Mouse (Mus musculus): ENCODE results near the gene Gm20388. TPM values are rescaled to one million over a fixed set of nuclear protein-coding genes. Genes with fewer than 3 reads are reported as not detected.
"Not testable (repeated sequence)": the region's sequence is repeated elsewhere in the genome, so short reads cannot be mapped to it uniquely, and the experiment has no call there.

The Gm20388 gene
- total RNA-seq, 2 experiments from 2014 or later, result 1.3 to 8.5 TPM

DNA sequence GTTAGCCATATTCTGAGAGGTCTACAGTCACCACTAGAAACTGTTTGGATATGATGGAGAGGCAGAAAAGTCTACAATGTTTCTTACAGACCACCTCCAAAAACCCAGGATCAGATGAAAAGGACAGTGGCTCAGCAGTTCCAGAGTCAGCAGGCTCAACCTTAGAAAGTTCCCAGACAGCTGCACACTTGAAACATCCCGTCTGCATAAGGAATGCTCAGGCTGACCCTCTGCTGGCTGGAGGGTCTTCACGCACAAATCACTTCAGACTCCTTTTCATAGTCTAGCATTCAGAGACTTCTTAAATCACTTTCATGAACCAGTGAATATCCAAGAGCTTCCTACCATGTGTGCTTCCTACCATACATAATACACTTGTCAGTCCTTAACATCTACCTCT, 3081.7 kb downstream of the Gm20388 start:
- no peak for DNase-seq (ENCODE audit: low spot score in 2 of 2)

DNA sequence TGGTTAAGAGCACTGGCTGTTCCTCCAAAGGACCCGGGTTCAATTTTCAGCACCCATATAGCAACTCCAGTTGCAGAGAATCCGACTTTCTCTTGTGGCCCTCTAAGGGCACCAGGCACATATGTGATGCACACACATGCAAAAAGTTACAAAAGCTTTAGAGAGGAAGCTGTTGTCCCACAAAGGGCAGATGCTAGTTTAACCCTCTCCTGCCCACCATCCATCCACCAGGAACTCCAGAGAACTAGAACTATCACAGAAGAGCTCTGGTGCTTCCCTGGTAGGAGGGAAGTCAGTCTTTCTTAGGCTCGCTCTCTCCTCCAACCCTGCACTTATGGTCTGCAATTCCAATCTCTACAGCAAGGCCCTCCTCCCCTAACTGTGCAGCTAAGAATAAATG, 3082.4 kb downstream of the Gm20388 start:
- DNase-seq (ENCODE audit: low spot score in 2 of 2), result no peak

DNA sequence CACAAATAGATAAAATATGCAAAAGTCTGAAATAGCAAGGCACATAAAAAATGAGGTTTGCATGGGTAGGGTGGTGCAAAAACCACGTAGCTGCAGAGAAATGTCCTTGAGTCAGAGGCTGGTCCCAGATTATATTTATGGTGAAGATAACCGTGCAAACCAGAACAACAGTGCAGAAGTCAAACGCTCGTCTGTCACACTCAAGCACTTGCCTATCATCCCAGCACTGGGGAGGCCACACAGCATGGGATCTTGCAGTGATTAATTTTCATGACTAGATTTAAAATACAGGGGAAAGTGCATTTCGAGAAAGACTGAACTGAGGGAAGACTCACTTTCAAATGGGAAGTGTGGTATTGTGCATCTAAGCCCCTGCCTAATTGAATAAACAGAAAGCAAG, 3083.1 kb downstream of the Gm20388 start:
- DNase-seq (ENCODE audit: low spot score in 2 of 2), result no peak

DNA sequence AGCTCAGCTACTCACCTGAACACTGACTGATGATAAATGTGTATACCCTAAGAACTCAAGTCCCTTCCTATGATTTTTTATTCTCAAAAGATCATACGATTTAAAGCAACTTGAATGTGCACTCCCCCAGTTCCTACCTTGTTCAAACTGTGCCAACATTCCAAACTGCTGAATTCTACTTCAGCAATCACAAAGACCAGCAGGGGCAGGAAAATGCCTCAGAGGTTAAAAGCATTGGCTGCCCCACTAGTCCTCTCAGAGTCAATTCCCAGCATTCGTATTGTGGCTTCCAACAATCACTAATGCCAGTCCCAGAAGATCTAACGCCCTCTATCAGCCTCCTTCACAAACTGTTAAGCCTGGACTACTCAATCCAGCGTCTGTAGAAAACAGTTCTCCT, 3087.3 kb downstream of the Gm20388 start:
- no peak for DNase-seq (ENCODE audit: low spot score in 2 of 2)

DNA sequence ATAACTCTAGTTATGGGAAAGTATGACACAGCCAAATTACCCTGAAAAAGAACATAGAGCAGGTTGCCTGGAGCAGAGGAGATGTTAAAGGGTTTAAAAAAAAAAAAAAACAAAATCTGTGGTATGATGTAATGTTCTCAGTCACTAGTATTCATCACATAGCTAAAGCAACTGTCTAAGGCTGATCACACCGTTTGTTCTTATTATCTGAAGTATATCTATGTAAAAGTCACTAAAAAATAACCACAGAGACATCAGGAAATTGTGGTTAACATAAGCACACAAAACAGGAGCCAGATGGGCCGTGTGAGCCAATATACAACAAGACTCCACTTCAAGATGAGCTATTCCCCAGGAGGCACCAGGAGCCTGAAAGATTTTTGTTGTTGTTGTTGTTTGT, 3089.7 kb downstream of the Gm20388 start:
- DNase-seq (ENCODE audit: low spot score in 2 of 2), result no peak

DNA sequence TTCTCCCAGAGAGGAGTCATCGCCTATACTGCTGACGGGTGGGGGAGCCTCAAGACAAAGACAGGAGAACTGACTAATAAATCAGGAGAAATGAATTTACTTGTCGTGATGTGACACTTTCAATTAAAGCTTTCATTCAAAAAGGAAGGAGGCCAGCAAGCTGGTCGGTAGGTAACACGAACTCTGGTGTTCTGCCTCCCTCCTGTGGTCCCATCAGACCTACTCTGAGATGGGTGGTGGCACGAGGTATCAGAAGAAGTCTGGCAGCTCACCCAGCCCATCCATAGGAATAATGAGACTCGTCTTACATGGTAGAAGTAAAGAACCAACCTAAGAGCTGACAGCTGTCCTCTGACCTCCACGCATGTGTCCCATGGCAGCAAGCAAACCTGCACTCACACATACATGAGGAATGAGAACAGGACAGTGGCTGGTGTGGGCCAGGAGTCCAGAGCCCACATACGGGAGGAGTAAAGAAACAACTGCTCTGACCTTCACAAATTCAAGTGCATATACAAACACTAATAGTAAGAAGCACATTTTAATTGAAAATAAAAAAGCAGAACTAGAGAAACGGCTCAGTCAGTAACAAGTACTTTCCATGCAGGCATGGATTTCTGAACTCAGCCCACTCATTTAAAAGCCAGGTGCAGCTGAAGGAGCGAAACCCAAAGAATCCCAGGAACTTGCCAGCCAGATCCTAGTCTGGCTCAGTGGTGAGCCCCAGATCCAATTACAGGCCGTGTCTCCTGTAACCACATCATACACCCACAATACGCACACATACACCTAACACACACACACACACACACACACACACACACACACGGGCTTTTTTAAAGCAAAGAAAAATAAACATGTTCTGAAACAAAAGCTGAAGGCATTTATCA, 3093.6 kb downstream of the Gm20388 start:
- DNase-seq (ENCODE audit: low spot score in 2 of 2), result no peak

DNA sequence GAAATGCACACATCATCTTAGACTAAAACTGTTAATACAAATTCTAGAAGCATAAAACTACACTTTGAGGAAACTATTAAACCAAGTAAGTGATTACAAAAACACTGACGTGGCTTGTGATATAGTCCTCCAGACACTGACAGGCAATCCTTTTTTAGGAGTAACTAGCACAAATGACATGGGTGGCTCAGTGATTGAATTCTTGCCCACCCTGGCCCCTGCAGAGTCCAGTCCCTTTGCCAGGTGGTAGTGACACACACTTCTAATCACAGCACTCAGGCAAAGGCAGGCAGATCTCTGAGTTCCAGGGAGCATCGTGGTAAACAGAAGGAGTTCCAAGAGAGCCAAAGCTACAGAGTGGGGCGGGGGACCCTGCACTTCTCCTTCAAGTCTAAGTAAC, 3094.7 kb downstream of the Gm20388 start:
- no peak for DNase-seq (ENCODE audit: low spot score in 2 of 2)

DNA sequence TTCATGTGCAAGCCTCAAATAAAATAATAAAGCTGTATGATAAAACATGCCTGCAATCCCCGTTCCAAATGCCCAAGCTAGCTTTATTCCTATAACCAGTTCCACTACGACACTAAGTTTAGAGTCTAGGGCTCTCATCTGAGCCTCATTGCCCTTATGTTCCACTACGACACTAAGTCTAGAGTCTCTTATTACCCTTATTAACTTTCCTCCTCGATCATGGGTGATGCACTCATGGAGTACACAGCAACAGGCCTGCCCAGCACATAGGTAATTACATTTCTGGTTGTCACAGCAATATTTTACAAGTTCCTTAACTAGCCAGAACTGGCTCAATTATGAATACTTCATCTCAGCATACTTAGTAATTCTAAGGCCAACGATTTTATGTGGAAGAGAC, 3095.2 kb downstream of the Gm20388 start:
- DNase-seq (ENCODE audit: low spot score in 2 of 2), result no peak

DNA sequence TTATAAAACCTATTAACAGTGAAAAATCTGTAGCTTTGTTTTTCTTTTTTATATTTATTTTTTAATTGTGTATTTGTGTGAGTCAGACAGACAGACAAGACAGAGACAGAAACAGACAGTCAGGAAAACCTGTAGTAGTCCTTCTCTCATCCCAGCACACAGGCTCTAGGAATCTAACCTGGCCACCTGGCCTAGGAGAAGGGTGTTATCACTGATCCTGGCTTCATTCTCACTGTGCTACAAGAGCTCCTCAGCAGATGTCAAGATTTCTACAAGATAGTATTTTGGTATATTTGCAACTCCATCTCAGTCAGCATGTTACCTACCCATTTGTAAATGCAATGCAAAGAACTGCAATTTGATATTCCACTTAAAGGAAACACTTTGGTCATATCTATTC, 3100.7 kb downstream of the Gm20388 start:
- no peak for DNase-seq (ENCODE audit: low spot score in 2 of 2)

DNA sequence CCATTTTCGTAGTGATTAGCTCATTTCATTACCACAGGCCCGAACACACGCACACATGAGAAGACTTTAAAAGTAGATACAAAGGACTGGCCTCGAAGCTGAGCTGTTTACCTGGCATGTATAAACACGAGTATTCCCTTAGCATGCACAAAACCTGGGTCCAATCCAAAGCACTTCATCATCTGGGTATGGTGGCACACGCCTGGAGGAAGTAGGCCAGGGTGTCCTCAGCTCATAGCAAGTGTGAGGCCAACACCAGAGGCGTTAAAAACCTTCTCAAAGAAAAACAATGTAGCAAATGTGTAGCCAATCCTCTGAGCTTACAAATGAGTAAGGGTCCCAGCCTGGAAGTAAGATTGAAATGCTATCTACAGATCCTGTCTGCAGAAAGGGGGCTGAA, 3103.8 kb downstream of the Gm20388 start:
- no peak for DNase-seq (ENCODE audit: low spot score in 2 of 2)

DNA sequence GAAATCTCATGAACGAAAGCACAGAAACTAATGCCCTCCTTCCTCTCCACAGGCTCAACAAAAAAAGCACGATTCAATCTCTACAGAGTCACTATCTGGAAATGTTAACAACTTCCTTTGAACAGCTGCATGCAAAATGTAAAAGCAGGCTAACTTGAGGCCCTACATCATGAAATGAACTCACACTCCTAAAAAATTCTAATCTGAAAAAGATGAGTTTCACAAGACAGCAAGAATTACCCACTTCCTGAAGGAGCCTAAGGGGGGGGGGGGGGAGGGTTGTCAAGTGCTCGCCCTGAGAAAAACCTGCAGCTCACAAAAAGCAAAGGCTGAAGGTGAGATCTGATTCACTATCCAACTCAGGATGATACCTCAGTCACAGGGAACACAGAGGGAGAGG, 3104.4 kb downstream of the Gm20388 start:
- DNase-seq (ENCODE audit: low spot score in 2 of 2), result no peak

DNA sequence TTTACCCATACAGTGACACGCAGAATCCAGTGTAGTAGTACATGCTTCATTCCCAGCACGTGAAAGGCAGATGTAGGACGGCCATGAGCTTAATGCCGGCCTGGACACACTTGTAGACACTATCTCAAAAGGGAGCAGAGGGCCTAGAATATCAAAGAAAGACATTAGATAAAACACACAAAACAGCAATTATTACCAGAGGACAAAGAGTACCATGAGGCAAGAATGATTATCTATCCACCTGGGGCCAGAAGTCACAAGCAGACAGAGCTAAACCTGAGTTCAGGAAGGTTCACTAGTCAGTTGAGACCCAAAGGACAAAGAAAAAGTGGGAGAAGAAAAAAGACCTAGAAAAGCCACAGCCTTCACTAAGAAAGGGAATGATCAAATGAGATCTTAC, 3106.5 kb downstream of the Gm20388 start:
- no peak for DNase-seq (ENCODE audit: low spot score in 2 of 2)

DNA sequence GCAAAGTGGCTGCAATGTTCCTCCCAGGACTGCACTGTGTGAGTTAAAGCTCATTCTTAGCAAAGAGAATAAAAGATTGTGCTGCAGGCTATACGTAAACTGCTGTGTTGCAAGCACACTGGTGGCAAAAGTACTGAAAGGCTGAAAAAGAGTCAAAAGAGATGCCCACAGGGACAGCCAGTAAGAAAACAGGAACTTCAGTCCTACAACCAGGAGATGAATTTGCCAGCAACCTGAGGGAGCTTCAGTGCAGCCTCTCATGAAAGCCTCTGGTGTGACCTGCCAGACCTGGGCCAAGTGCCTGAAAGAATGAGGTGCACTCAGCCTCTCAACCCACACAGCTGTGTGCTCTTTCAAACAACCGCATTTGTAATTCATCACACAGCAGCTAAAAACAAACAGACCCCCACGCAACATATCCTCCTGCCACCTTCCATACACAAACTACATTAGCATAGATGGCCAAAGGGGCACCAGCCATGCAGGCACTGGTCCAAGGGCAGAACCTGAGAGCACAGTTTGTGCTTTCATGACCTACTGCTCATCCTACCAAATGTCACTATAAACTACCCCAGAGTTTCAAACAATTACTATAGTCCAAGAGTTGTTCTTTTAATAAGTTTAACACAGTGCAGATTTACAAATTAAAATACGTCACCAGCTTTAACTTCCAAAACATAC, 3108.0 kb downstream of the Gm20388 start:
- no peak for DNase-seq (ENCODE audit: low spot score in 2 of 2)

DNA sequence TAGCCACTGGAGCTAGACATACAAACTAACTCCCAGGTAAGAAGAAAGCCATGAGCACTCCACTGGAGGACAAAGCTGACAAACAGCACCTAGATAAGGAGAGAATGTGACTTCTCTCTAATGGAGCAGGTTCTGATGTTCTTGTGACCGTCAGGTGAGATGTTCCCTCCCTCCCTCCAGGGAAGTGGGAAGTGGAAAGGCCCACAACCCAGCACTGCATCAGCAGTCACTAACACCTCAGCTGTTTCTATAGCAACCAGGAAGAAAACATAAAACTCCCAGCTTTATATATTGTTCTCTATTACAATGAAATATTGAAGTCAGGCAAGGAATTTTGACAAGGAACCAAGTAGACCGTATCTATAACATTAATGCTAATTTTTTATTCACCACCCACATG, 3109.4 kb downstream of the Gm20388 start:
- no peak for DNase-seq (ENCODE audit: low spot score in 2 of 2)

DNA sequence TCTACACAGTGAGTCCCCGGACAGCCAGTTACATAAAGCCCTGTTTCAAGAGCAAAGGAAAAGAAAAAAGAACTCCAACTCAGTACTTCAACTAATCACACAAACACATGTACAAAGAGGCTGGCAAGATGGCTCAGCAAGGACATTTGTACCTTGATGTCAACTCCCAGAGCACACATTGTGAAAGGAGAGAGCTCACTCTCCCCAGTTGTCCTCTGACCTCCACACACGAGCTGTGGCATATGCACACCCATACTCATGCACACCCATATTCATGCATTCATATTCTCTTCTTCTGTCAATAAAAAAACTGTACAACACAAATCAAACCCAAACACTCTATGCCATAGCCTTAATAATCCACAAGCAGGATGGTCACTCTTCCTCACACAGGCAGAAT, 3110.2 kb downstream of the Gm20388 start:
- DNase-seq (ENCODE audit: low spot score in 2 of 2), result no peak

DNA sequence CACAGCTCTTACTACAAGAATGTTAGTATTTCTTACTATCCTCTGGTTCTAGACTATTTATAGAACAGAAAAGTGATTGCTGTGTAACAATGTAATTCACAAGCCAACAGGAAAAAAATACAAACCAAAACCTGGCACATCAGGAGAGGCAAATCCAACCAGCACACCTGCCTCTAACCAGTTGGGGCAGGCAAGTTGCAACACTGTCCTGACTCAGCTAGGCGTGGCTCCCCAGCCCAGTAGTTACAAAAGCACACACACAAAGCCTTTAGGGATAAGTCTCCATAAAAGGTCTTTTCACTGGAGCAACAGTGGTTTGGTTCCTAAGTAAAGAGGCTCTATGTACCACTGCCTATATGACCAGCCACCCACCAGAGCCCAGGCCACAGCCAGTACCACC, 3110.6 kb downstream of the Gm20388 start:
- DNase-seq (ENCODE audit: low spot score in 2 of 2), result no peak

DNA sequence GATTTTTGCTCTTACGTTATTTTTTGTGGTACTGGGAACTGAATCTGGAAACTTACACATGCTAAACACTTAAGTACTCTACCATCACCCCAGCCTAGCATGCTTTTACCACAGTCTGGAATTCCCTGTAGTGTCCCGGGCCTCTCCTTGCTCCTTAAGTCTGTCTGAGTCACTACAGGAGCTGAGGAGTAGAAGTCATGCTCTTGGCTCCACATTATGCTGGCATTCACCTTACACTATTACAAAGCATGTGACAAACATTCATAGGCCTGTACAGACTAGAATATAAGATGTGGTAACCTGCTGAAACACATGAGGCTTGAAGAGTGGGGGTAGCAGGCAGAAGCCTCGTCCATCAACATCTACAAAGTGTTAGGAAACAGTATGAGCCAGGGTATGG, 3112.1 kb downstream of the Gm20388 start:
- no peak for DNase-seq (ENCODE audit: low spot score in 2 of 2)

DNA sequence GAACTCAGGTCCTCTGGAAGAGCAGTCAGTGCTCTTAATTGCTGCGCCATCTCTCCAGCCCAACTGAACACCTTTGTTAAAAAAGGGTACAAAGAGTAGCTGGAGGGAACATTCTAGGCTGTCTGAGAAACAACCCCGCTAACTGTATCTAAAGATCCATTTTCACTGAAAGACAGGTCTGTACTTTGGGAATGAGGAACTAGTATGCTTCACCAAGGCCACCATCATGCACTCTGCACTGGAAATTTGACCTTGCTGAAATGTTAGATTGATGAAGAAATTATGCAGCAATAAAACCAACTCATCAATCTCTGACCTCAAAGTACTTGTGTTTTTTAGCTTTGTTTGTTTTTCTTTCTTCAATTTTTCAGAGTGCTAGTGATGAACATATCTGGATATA, 3113.6 kb downstream of the Gm20388 start:
- DNase-seq (ENCODE audit: low spot score in 2 of 2), result no peak

DNA sequence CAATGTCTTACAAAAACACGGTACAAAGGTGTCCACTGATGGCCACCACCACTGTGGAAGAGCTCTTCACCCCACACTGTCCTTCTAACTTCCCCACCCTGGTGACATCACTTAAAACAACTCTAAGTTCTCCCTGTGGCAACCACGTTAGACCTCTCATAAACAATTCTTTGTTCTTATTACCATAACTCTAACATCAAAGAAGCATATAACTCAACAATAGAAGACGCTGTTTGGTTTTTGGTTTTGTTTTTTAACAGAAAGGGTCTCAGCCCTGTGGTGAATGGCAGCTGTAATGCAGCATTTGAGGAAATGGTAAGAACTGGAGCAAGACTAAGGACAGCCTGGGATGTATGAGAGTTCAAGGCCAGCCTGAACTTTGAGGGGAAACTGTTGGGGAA, 3115.3 kb downstream of the Gm20388 start:
- no peak for DNase-seq (ENCODE audit: low spot score in 2 of 2)

DNA sequence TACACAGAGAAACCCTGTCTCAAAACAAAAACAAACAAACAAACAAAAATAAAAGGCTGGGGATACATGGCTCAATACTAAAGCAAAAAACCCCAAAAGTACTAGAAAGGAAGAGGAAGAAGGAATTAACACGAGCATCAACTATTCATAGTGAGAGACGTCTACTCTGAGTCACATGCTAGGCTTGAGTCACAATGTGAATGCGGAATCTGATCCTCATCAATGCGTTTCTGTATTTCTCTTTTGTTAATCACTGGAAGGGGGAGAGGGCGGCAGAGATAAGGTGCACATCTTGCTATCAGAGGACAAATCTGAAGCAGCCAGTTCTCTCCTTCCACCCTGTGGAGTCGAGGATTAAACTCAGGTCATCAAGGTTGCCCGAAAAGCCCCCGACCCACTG, 3117.1 kb downstream of the Gm20388 start:
- no peak for DNase-seq (ENCODE audit: low spot score in 2 of 2)

DNA sequence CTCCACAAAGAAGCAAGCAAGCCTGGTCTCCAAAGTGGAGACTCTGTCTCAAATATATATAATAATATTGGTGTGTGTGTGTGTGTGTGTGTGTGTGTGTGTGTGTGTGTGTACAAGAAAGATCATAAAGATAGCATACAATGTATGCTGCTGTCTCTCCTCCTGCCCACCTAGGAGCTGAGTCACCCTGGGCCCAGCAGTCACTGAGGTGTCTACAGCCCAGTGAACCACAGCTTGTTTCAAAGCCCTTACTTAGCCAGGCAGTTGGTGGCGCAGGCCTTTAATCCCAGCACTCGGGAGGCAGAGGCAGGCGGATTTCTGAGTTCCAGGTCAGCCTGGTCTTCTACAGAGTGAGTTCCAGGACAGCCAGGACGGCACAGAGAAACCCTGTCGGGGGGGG, 3119.4 kb downstream of the Gm20388 start:
- DNase-seq (ENCODE audit: low spot score in 2 of 2), result not testable (repeated sequence)

DNA sequence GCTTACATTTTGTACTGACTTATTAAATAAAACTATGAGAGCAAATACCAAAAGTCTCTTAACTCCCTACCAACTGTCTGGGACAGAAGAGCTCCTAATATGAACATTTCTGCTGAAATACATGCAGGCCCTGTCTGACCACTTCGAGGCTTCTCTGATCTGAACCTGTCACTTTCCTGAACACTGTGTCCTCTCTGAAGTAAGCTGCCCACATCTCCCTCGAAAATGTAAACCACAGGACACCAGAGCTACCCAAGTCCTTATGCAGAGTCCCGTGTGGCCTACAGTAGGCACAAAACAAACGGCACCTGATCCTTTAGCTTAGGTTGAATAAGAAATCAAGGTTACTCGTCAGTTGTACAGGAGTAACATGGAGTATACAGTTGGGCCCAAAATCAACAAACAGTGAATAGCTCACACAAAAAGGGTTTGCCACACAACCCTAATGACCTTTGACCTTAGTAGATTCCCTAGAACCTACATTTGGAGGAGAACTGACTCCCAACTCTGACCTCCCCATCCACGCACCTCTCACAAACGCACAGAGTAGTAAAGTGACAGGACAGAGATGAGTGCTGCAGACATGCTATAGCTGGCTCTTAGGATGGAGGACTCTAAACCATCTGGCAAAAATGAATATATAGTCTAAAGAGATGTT, 3120.8 kb downstream of the Gm20388 start:
- no peak for DNase-seq (ENCODE audit: low spot score in 2 of 2)

Data from adrenal gland, adult 18-20 months (tissue).